Mouse (Mus musculus): ENCODE results near the gene Gm29427.
"Not testable (repeated sequence)": the region's sequence is repeated elsewhere in the genome, so short reads cannot be mapped to it uniquely, and the experiment has no call there.

The Gm29427 gene

GRCm38 (mm10) chr1:130659641-130660040, 56.0 kb downstream of the Gm29427 start:
- DNase-seq (ENCODE audit: low spot score), result not testable (repeated sequence)

DNA sequence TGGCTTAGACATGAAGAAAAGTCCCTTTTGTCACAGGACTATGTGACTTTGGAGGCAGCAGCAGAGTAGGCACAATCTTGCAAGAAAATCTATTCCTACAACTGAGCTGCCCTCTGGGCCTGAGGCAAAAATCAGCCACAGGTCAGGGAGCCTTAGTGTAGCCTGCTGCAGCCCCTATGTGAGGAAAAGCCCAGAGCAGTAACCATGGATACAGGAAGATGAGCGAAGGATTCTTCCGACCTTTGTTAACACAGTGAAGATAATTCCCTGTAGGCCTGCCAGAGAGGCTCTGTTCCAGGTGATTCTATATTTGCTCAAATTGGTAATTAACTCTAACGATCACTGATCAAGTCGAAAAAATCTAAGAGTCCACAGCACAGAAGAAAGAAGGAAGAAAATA, 71.5 kb downstream of the Gm29427 start:
- no peak for DNase-seq (ENCODE audit: low spot score)

GRCm38 (mm10) chr1:130640967-130641366, 74.6 kb downstream of the Gm29427 start:
- DNase-seq (ENCODE audit: low spot score), result no peak

DNA sequence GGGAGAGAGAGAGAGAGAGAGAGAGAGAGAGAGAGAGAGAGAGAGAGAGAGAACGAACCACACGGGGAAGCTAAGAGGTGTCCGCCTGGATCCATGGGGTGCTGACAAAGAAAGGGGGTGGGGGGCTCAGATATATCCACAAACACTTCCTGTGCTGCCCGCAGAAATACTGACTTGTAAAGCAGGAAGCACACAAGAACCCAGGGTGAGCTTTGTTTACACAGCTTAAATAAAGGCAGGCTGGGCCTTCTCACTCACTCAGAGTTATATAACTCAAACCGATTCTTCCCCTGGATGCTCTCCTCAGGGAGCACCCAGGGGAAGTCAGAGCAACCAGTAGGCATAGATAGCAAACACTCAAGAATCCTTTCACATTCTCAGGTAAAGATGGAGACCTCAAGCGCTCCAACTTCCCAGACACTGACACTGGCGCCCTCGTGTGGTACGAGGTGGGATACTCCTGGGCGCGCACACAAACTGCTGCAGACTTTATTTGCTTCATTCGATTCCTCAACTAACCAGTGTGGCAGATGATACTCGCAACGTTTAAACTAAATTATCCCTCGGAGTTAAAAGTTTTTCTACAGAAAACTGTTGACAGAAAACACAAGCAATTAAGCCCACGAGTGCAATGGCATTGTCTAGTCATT, 81.7 kb downstream of the Gm29427 start:
- DNase-seq (ENCODE audit: low spot score), result peak; percentile 39

DNA sequence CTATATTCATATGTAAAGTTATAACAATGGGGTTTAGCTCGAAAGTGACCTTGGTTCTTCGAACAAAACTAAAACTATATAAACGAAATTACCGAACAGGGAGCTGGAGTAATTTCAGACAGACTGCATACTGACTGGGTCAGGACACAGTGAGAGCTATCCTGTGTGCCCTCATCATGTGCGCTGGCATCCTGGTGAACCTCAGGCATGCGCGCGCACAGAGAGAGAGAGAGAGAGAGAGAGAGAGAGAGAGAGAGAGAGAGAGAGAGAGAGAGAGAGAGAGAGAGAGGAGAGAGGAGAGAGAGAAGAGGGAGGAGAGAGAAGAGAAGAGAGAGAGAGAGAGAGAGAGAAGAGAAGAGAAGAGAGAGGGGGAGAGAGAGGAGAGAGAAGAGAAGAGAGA, 82.3 kb downstream of the Gm29427 start:
- DNase-seq (ENCODE audit: low spot score), result no peak

GRCm38 (mm10) chr1:130629521-130629920, 86.1 kb downstream of the Gm29427 start, which contains the start of gene Zp3r:
Gene Zp3r, minus strand, starts transcription at chr1:130629621.
- no peak for DNase-seq (ENCODE audit: low spot score)

Measured in layer of hippocampus, adult 9-10 months (tissue).